Mouse (Mus musculus) liver, adult 2 months (tissue): Measurements from ENCODE around the gene Gpr158.

Experiments
- CTCF ChIP-seq: fragments of 200-500 bp; IDR thresholded peaks from 2 replicates; pipeline ENCODE4 v1.5.1; 2011; ENCODE audit warnings: low read depth, low read length, control low read depth
- POLR2A ChIP-seq: fragments of 200-500 bp; IDR thresholded peaks from 2 replicates; pipeline ENCODE4 v1.6.1; 2011; ENCODE audit warnings: low read length, control low read depth; ENCODE audit not compliant: insufficient read depth; ENCODE audit errors: extremely low read depth

GRCm38 (mm10) chr2:21619180-21619579, 251.8 kb downstream of the Gpr158 start:
- no peak for TF ChIP-seq CTCF
- no peak for TF ChIP-seq POLR2A
